Mouse (Mus musculus) MEL (cell line): ENCODE data around the gene Otos. TPM values are rescaled to one million over a fixed set of nuclear protein-coding genes. Genes with fewer than 3 reads are reported as not detected.

ENCODE experiments used
- DNase-seq: peaks from one replicate; pipeline ENCODE4 v3.0.0; 2011; ENCODE audit warnings: low read depth, low spot score
- H3K27ac ChIP-seq: 2 replicates; pipeline ENCODE4 v1.5.1; 2012; ENCODE audit warnings: low read depth, mild to moderate bottlenecking, control low read depth, low read length, moderate library complexity; ENCODE audit not compliant: control insufficient read depth
- H3K27me3 ChIP-seq, 2 experiments: fragments of 150-350 bp in 1 of 2; sonication (generic) in 1 of 2; 2 replicates each; pipeline ENCODE4 v1.6.1; 2012; ENCODE audit warnings: low read length in 2 of 2, mild to moderate bottlenecking in 2 of 2, improper control_type of control experiment in 1 of 2, moderate library complexity in 1 of 2; ENCODE audit not compliant: insufficient read depth in 2 of 2, control insufficient read depth in 1 of 2
- H3K36me3 ChIP-seq, 2 experiments: 2 replicates each; pipeline ENCODE4 v1.6.1; 2012 to 2014; ENCODE audit warnings: low read length in 2 of 2, improper control_type of control experiment in 1 of 2, inconsistent platforms in 1 of 2, mild to moderate bottlenecking in 1 of 2; ENCODE audit not compliant: insufficient read depth in 2 of 2, control insufficient read depth in 1 of 2
- H3K4me1 ChIP-seq, 2 experiments: fragments of 150-350 bp in 1 of 2; sonication (generic) in 1 of 2; 2 replicates each; pipeline ENCODE4 v1.6.1; 2012; ENCODE audit warnings: low read length in 2 of 2, improper control_type of control experiment in 1 of 2, mild to moderate bottlenecking in 1 of 2; ENCODE audit not compliant: insufficient read depth in 2 of 2, control insufficient read depth in 1 of 2
- H3K4me3 ChIP-seq, 2 experiments: fragments of 150-350 bp in 1 of 2; sonication (generic) in 1 of 2; 2 replicates each; pipeline ENCODE4 v1.5.1; 2012; ENCODE audit warnings: low read depth in 2 of 2, low read length in 2 of 2, mild to moderate bottlenecking in 2 of 2, moderate library complexity in 2 of 2, control low read depth in 1 of 2, improper control_type of control experiment in 1 of 2; ENCODE audit not compliant: control insufficient read depth in 1 of 2, insufficient read depth in 1 of 2
- H3K79me2 ChIP-seq: 2 replicates; pipeline ENCODE4 v1.6.1; 2012; ENCODE audit warnings: mild to moderate bottlenecking, low read length, moderate library complexity; ENCODE audit not compliant: control insufficient read depth, poor library complexity, insufficient read depth
- H3K9ac ChIP-seq: 2 replicates; pipeline ENCODE4 v1.6.1; 2012; ENCODE audit warnings: low read depth, mild to moderate bottlenecking, control low read depth, low read length, moderate library complexity; ENCODE audit not compliant: control insufficient read depth, poor library complexity, severe bottlenecking
- H3K9me3 ChIP-seq: fragments of 150-350 bp; sonication (generic); replicated peaks from 2 replicates; pipeline ENCODE4 v1.6.1; 2012; ENCODE audit warnings: mild to moderate bottlenecking, low read length, improper control_type of control experiment, moderate library complexity; ENCODE audit not compliant: insufficient read depth
- CHD1 ChIP-seq: IDR thresholded peaks from 2 replicates; pipeline ENCODE4 v1.6.1; 2012; ENCODE audit warnings: low read depth, mild to moderate bottlenecking, inconsistent platforms, low read length, improper control_type of control experiment
- CHD2 ChIP-seq: IDR thresholded peaks from 2 replicates; pipeline ENCODE4 v1.6.1; 2011; ENCODE audit warnings: low read length, improper control_type of control experiment
- CTCF ChIP-seq, 3 experiments: IDR thresholded peaks in 2 of 3; conservative IDR thresholded peaks in 1 of 3; 2 replicates each; pipeline ENCODE4 v1.5.1; 2011 to 2012; ENCODE audit warnings: low read length in 3 of 3, low read depth in 2 of 3, mild to moderate bottlenecking in 2 of 3, improper control_type of control experiment in 1 of 3, inconsistent platforms in 1 of 3, mixed read lengths in 1 of 3, moderate library complexity in 1 of 3; ENCODE audit not compliant: control insufficient read depth in 1 of 3, insufficient read depth in 1 of 3, poor library complexity in 1 of 3, severe bottlenecking in 1 of 3
- ELF1 ChIP-seq: IDR thresholded peaks from 2 replicates; pipeline ENCODE4 v1.6.1; 2014; ENCODE audit warnings: low read depth, mild to moderate bottlenecking, inconsistent platforms, low read length, improper control_type of control experiment, moderate library complexity
- EP300 ChIP-seq, 2 experiments: IDR thresholded peaks; 2 replicates each; pipeline ENCODE4 v1.6.1; 2011; ENCODE audit warnings: improper control_type of control experiment in 2 of 2, low read length in 2 of 2, low read depth in 1 of 2, mild to moderate bottlenecking in 1 of 2
- ETS1 ChIP-seq: IDR thresholded peaks from 2 replicates; pipeline ENCODE4 v1.6.1; 2012; ENCODE audit warnings: low read depth, mild to moderate bottlenecking, inconsistent platforms, low read length, improper control_type of control experiment, moderate library complexity
- GATA1 ChIP-seq: IDR thresholded peaks from 2 replicates; pipeline ENCODE4 v1.6.1; 2011; ENCODE audit warnings: low read depth, low read length, improper control_type of control experiment
- KAT2A ChIP-seq: conservative IDR thresholded peaks from 2 replicates; pipeline ENCODE4 v1.6.1; 2012; ENCODE audit warnings: low read depth, low read length, improper control_type of control experiment, inconsistent platforms
- MEF2A ChIP-seq: IDR thresholded peaks from 2 replicates; pipeline ENCODE4 v1.6.1; 2014; ENCODE audit warnings: low read depth, mild to moderate bottlenecking, inconsistent platforms, low read length, improper control_type of control experiment; ENCODE audit not compliant: poor library complexity, insufficient replicate concordance, severe bottlenecking; ENCODE audit errors: extremely low read depth
- MXI1 ChIP-seq: IDR thresholded peaks from 2 replicates; pipeline ENCODE4 v1.6.1; 2011; ENCODE audit warnings: mild to moderate bottlenecking, low read depth, low read length, improper control_type of control experiment
- MYB ChIP-seq: IDR thresholded peaks from 2 replicates; pipeline ENCODE4 v1.6.1; 2011; ENCODE audit warnings: mild to moderate bottlenecking, low read depth, low read length, improper control_type of control experiment
- MYC ChIP-seq: IDR thresholded peaks from 2 replicates; pipeline ENCODE4 v1.6.1; 2011; ENCODE audit warnings: low read depth, mild to moderate bottlenecking, low read length, improper control_type of control experiment, moderate library complexity
- POLR2AphosphoS2 ChIP-seq: IDR thresholded peaks from 2 replicates; pipeline ENCODE4 v1.6.1; 2011; ENCODE audit warnings: low read length, improper control_type of control experiment
- POLR2AphosphoS5 ChIP-seq: IDR thresholded peaks from 2 replicates; pipeline ENCODE4 v1.6.1; 2012; ENCODE audit warnings: low read depth, borderline replicate concordance, mild to moderate bottlenecking, inconsistent platforms, low read length, moderate library complexity, mixed read lengths
- RCOR1 ChIP-seq: IDR thresholded peaks from 2 replicates; pipeline ENCODE4 v1.6.1; 2012; ENCODE audit warnings: low read depth, mild to moderate bottlenecking, inconsistent platforms, low read length, improper control_type of control experiment
- SIN3A ChIP-seq: IDR thresholded peaks from 2 replicates; pipeline ENCODE4 v1.6.1; 2012; ENCODE audit warnings: low read length, improper control_type of control experiment, inconsistent platforms
- SMC3 ChIP-seq: IDR thresholded peaks from 2 replicates; pipeline ENCODE4 v1.6.1; 2011; ENCODE audit warnings: low read depth, low read length, improper control_type of control experiment
- TBP ChIP-seq: IDR thresholded peaks from 2 replicates; pipeline ENCODE4 v1.8.0; 2011; ENCODE audit warnings: low read depth, low read length, improper control_type of control experiment
- UBTF ChIP-seq: IDR thresholded peaks from 2 replicates; pipeline ENCODE4 v1.6.1; 2012; ENCODE audit warnings: low read depth, mild to moderate bottlenecking, inconsistent platforms, low read length, improper control_type of control experiment, moderate library complexity, borderline replicate concordance; ENCODE audit not compliant: insufficient read depth
- polyA plus RNA-seq, 2 experiments: library from polyadenylated mRNA; stranded (reverse) in 1 of 2; unstranded in 1 of 2; fragments of >175 nt in 1 of 2; fragments of >200 nt in 1 of 2; gene quantifications; 2 replicates each; pipeline versions ENCODE4 v1.2.1 to v1.2.4; 2012; ENCODE audit warnings: low replicate concordance in 2 of 2, low read depth in 1 of 2; ENCODE audit not compliant: insufficient read length in 2 of 2, insufficient read depth in 1 of 2, missing spikeins in 1 of 2
- total RNA-seq: library from RNA; depleted of rRNA; stranded (reverse); fragments of 300-350 nt; gene quantifications from 2 replicates; pipeline ENCODE4 v1.2.3, GENCODE M21; 2012

Gene Otos
- total and polyA plus RNA-seq, 3 experiments: 1.2 to 6.3 TPM; not detected in 1

DNA sequence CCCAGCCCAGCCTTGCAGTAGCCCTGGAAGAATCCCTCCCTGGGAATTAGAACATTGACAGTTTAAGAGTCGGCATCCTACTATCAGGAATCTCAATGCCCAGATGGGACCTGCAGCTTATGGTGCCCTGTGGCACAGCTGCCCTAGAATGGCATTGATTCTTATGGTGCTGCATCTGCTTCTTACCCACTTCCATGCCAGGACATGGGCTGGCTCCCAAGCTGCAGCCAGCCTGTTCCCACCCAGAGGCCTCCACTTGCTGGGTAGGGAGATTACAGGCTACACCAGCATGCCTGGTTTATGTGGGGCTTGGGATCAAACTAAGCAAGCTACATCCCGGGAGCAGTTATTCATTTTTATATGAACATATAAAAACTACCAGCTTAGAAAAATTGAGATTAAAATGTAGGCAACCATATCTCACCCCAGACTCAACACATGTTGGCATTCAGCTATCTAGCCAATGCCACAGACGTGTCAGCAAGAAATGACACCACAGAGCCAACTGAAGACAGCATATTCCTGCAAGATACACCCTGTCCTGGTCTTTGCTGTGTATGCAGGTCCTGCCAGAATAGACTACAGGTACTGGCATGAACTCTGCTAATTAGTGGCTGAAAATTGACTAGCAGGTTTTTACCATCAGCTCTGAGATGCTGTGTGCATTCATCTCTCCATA, 42.7 kb upstream of the Otos start:
- H3K4me3 ChIP-seq: no peak overlapping the region
- H3K79me2 ChIP-seq: no peaks in the 10 kb centered on the region
- no peak for DNase-seq
- TF ChIP-seq SMC3 (no peak), MYC (no peak), ETS1 (no peak), POLR2AphosphoS5 (no peak), ELF1 (no peak), POLR2AphosphoS2 (no peak), CHD1 (no peak), MXI1 (no peak), TBP (no peak), EP300 (IDR thresholded peaks at IDR 0.05; ENCODE audit: low read depth in 1 of 2, low read length in 2 of 2) (no peak), CTCF (IDR thresholded peaks at IDR 0.05 in 2 of 3, conservative IDR thresholded peaks at IDR 0.05 in 1 of 3; ENCODE audit: control insufficient read depth in 1 of 3, insufficient read depth in 1 of 3, low read depth in 2 of 3, low read length in 3 of 3, poor library complexity in 1 of 3, severe bottlenecking in 1 of 3) (no peak), MYB (no peak), KAT2A (no peak), RCOR1 (no peak), CHD2 (no peak), GATA1 (no peak), SIN3A (no peak)
- H3K36me3 ChIP-seq: no peaks in the 10 kb centered on the region
- no peak overlapping the region for H3K9ac ChIP-seq
- H3K9me3 ChIP-seq: no peaks in the 10 kb centered on the region
- no peaks in the 10 kb centered on the region for H3K4me1 ChIP-seq
- H3K27me3 ChIP-seq: 0 out of 4 replicates have a peak, but pooled peaks cover 0 to 2% of the 10 kb centered on the region in 2 experiments
- H3K27ac ChIP-seq: no peak overlapping the region

DNA sequence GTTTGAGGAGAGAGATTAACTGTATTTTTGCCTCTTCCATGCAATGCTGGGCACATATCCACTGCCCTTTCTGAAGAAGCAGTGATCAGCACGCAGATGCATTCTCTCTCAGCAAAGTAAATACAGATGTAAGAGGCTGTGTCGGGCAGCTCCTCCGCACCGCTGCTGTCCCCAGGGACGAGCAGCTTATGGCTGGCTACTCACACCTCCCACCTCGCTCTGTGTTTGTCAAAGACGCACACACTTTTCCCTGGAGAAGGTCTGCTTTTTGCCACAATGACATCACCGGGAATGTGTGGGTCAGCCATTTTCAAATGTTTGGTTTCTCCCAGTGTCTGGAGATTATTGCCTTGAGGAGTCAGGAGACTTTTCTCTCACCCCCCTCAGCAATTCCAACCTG, 38.4 kb upstream of the Otos start:
- Histone ChIP-seq H3K79me2 (no peaks in the 10 kb centered on the region), H3K27ac (no peak overlapping the region), H3K4me1 (no peaks in the 10 kb centered on the region), H3K9me3 (no peaks in the 10 kb centered on the region), H3K9ac (no peak overlapping the region), H3K36me3 (no peaks in the 10 kb centered on the region), H3K4me3 (no peak overlapping the region), H3K27me3 (no peaks in the 10 kb centered on the region; a peak in 1 of 4 replicates)
- no peak for DNase-seq
- TF ChIP-seq SIN3A (no peak), UBTF (no peak), POLR2AphosphoS5 (no peak), CHD1 (no peak), MEF2A (no peak), RCOR1 (no peak)
